Mouse (Mus musculus): Measurements from ENCODE around the gene Syngr3. TPM values are rescaled to one million over a fixed set of nuclear protein-coding genes. Genes with fewer than 3 reads are reported as not detected.

Gene Syngr3
- total and polyA plus RNA-seq, 3 experiments = 0.32 to 3.9 (median 0.33) TPM

DNA sequence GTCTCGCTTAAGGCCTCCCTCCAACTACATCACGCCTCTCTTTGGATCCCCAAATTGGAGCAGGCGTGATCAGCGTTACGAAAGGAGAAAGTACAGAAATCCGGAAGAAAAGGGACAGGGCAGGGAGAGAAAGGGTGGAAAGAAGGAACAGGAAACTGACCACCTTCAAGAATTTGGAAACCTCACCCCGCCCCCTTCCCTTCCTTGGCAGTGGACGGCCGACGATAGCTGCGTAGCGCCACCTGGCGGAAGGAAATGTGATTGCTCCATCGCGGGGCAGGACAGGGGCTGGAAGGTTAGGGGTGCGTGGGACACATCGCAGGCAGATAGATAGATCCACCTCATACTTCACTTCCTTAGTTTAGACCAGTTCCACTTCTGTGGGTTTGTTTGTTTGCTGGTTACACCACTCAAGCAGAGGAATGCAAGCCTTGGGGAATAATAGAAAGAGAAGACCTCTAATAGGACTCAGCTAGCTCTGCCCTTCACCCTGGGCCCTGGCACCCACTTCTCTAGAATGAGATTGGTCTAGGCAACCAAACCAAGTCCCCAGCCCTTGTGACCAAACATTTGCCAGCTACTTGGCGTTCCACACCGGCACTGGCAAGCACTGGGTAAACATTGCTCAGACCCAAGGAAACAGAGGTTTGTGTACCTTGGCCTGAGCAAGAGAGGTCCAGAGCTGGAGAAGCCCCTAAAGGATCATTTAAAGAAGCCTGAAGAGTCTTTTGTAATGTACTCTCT lies 35.6 kb downstream of the Syngr3 start (continued):
- TF ChIP-seq RAD21 (IDR thresholded peaks at IDR 0.05; ENCODE audit: low read depth, low read length) = peak; percentile 84
- peak; percentile 58; the same call in 1 of the 2 replicates for TF ChIP-seq CHD2 (IDR thresholded peaks at IDR 0.05; ENCODE audit: low read length)

DNA sequence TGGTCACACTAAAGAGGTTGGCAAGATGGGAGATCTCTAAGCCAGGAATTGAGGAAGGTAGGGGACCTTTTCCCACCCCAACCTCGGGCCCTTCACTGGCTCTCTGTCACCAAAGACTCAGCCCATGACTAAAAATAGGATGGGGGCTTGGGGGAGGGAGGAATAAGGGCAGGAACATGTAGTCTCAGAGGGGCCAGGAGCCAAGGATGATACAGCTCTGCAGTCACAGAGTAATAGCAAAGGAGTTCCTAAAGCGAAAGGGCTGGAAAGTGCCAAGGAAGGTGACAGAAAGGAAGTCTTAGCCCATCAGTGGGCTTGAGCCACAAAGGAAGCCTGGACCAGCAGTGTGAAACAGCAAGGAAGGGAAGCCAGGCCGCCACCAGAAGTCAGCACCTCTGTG lies 37.9 kb downstream of the Syngr3 start:
- H3K27ac ChIP-seq (ENCODE audit: insufficient read depth, low read depth) = no peak overlapping the region
- H3K36me3 ChIP-seq (replicated peaks in 1 of 2; ENCODE audit: control insufficient read depth in 1 of 2, insufficient read depth in 1 of 2, low read length in 1 of 2) = no peaks in the 10 kb centered on the region
- TF ChIP-seq MXI1 (IDR thresholded peaks at IDR 0.05; ENCODE audit: low read depth, low read length) (no peak), ZKSCAN1 (IDR thresholded peaks at IDR 0.05; ENCODE audit: borderline replicate concordance, low read depth, low read length) (no peak), RAD21 (IDR thresholded peaks at IDR 0.05; ENCODE audit: low read depth, low read length) (no peak), E2F4 (IDR thresholded peaks at IDR 0.05; ENCODE audit: insufficient replicate concordance, low read depth, low read length) (no peak), NRF1 (IDR thresholded peaks at IDR 0.05; ENCODE audit: low read depth, low read length) (no peak), KAT2A (IDR thresholded peaks at IDR 0.05; ENCODE audit: insufficient replicate concordance, low read length) (no peak), TCF12 (IDR thresholded peaks at IDR 0.05; ENCODE audit: low read depth, low read length) (no peak), ZMIZ1 (IDR thresholded peaks at IDR 0.05; ENCODE audit: low read depth, low read length) (no peak), CHD1 (IDR thresholded peaks at IDR 0.05; ENCODE audit: low read depth, low read length) (no peak), EP300 (IDR thresholded peaks at IDR 0.05; ENCODE audit: low read length) (no peak), USF1 (IDR thresholded peaks at IDR 0.05; ENCODE audit: low read depth, low read length) (no peak), CTCF (conservative IDR thresholded peaks at IDR 0.05 in 1 of 2, IDR thresholded peaks at IDR 0.05 in 1 of 2; ENCODE audit: low read depth in 2 of 2, low read length in 2 of 2) (no peak), SMC3 (IDR thresholded peaks at IDR 0.05; ENCODE audit: low read depth, low read length) (no peak), CHD2 (IDR thresholded peaks at IDR 0.05; ENCODE audit: low read length) (no peak), ZNF384 (IDR thresholded peaks at IDR 0.05; ENCODE audit: low read depth, low read length) (no peak), RCOR1 (conservative IDR thresholded peaks at IDR 0.05; ENCODE audit: low read depth, low read length) (no peak), ELF1 (IDR thresholded peaks at IDR 0.05; ENCODE audit: low read depth, low read length) (no peak), IRF4 (IDR thresholded peaks at IDR 0.05; ENCODE audit: low read depth, low read length) (no peak), GABPA (IDR thresholded peaks at IDR 0.05; ENCODE audit: insufficient replicate concordance, low read depth, low read length) (no peak)
- no peak for DNase-seq (ENCODE audit: extremely low read depth)
- H3K9me3 ChIP-seq (replicated peaks; ENCODE audit: low read length) = no peaks in the 10 kb centered on the region
- no peak overlapping the region for H3K4me2 ChIP-seq (ENCODE audit: insufficient read depth, low read depth, poor library complexity, severe bottlenecking)
- no peak overlapping the region for H3K4me3 ChIP-seq (replicated peaks in 1 of 3; ENCODE audit: low read depth in 2 of 3, low read length in 2 of 3, poor library complexity in 1 of 3)
- H3K27me3 ChIP-seq (replicated peaks) = peaks cover 28% of the 10 kb centered on the region
- dilution Hi-C loops (cut with MboI; ENCODE audit: extremely low pct_ligation_motif_present, extremely low pct_unique_long_range_greater_than_20kb, low sequenced_read_pairs) (no loop called here), in situ Hi-C loops (cut with MboI; ENCODE audit: low pct_ligation_motif_present, low pct_unique_long_range_greater_than_20kb, low sequenced_read_pairs) (loop anchor here (5.0 kb wide), 1 partner anchor 55 kb away; no protein-coding TSS in a partner anchor)
- no peaks in the 10 kb centered on the region for H3K79me2 ChIP-seq (replicated peaks; ENCODE audit: control insufficient read depth, extremely low read depth, insufficient read depth, poor library complexity, severe bottlenecking)
- no peak overlapping the region for H3K9ac ChIP-seq (ENCODE audit: insufficient read depth, low read depth)
- peaks cover 7 to 26% of the 10 kb centered on the region in 2 experiments for H3K4me1 ChIP-seq (ENCODE audit: control insufficient read depth in 1 of 2, insufficient read depth in 2 of 2)
